Mouse (Mus musculus): ENCODE data around the gene Tnpo2.
A peak's percentile ranks its signal among the peaks of the same experiment; 100 is the strongest.

Tnpo2 gene

DNA sequence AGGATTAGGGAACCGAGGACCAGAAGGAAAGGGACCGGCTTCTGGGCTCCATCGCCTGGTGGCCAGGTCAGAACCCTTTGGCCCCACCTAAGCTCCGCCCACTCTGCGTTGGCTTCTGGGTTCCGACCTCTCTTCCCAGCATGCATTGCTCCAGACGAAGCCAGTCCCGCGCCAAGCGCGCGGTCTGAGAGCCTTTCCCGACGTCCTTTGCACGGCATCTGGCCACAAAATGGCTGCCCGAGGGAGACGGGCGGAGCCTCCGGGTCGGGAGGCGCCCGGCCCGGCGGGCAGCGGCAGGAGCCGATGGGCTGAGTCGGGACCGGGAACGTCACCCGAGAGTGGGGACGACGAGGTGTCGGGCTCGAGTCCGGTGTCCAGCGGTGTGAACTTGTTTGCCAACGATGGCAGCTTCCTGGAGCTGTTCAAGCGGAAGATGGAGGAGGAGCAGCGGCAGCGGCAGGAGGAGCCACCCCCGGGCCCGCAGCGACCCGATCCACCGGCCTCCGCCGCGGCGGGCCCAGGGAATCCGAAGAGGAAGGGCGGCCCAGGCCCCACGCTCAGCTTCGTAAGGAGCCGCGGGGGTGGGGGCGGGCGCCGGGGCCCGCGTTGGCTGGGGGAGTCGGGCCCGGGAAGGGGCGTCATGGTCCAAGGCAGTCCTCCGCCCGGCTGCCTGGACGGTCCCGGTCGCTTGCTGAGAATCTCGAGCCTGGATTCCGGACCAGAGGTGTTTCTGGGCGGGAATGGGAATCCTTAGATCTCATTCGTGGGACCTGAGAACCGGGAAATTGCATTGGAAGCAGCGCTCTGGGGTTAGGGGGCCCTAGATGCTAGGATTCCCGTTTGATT lies 9.8 kb upstream of the Tnpo2 start, which contains the start of gene Trir:
Gene Trir (plus strand): TSS at position 154 of the 846 bp plus-strand sequence.
- DNase-seq (ENCODE audit: extremely low read depth, insufficient read length, low spot score) = peak; percentile 92

DNA sequence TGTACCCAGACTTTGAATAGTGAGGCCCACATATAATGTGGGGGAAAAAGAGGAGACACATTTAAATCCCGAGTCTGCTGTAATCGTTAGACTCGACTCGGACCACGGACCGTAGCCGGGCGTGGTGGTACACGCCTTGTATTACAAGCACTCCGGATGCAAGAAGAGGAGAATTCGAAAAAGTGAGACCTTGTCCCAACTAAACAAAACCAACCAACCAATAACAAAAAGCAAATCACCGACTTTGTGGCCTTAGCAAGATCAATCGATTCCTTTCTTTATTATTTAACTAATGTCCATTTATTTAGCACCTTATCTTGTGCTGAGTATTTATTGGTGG lies 9.2 kb upstream of the Tnpo2 start:
- DNase-seq (ENCODE audit: extremely low read depth, insufficient read length, low spot score) = no peak

DNA sequence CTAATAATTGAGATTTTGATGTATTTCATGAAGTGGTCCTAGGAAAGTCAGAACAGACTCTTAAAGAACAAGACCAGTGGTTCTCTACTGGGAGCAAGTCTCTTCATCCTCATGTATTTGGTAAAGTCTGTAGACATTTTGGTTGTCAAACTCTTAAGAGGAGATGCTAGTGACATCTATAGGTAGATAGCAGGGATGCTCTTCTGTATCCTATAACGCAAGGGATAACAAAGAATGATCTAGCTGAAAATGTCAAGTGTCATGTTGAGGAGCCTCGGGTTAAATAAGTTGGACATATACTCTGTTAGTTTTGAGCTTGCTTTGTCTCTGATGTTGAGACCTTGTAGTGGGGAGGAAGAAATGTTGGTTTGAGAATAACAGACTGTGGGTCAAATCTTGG lies 8.8 kb upstream of the Tnpo2 start:
- no peak for DNase-seq (ENCODE audit: extremely low read depth, insufficient read length, low spot score)

DNA sequence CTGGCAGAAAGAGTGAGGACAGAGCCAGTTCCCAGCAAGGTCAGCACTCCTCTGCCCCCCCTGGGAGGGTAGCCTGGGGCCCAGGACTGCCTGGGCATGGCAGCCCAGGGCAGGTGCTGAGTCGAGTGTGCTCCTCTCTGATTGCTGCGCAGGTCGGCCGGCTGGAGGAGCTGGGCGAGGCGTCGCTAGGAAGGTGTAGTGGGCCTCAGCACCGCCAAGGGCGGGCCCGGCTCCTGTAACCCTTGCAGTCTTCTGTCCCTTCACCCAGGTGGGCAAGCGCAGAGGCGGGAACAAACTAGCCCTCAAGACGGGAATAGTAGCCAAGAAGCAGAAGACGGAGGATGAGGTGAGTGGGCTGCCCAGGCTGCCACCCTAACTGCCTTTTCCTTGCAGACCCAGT lies 7.4 kb upstream of the Tnpo2 start:
- DNase-seq (ENCODE audit: extremely low read depth, insufficient read length, low spot score) = no peak

DNA sequence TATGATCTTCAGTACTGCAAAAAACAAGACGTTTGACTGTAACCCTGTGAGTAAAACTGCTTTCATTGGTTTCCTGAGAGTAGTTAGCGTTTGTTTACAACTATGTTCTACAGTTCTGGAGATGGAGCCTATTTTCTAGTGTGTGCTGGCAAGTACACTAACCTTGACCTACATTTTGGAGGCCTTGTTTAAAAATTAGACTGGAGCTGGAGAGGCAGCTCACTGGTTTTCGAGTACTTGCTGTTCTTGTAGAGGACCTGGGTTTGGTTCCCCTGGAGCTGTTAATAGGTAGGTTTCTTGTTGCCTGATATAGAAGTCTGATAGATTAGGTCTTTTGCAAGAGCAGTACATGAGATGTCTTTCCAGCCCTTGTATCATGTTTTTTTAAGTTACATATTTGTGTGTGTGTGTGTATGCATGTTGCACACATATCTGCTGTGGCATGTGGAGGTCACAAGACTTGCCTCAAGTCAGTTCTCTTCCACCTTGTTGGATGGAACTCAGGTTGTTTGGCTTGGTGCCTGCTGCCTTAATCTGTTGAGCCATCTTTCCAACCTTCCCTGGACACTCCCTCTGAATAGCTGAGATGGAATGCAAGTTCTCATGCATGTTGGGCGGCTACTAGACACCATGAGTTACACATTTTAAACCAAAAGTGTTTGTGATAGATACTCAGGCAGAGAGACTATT lies 3.9 kb upstream of the Tnpo2 start:
- no peak for DNase-seq (ENCODE audit: extremely low read depth, insufficient read length, low spot score)

DNA sequence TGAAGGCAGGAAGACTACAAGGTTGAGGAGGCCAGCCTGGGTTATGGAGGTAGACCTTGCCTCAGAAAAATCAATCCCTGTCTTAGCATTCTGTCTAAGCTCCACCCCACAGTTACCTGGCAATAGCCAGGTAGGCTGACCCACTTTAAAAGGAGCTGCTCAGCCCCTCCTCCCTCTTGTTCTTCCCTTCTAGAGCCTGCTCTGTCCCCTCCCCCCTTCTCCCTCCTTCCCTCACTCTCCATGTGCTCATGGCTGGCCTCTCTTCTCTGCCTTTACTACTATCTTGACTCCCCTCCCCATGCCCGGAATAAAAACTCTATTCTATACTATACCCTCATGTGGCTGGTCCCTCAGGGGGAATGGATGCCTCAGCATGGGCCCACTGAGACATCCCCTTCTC lies 2.8 kb upstream of the Tnpo2 start:
- no peak for DNase-seq (ENCODE audit: extremely low read depth, insufficient read length, low spot score)

DNA sequence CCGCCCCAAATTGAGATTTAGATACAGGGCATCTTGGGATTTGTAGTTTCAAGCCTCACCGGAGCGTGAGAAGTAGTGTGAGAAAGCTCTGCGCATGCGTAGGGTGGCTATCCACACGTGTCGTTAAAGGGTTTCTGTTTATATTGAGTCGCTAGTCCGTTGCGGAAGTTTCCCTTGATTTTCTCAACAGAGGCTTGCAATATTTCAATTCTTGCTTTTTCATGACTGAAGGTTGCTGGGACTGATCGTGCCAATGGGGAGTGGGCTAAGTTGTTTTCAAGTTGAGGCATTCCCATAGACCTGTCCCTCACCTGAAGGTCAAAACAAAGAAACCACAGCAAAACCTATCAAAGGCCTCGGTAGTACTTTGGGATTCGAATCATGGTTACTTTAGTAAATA lies 2.0 kb upstream of the Tnpo2 start:
- no peak for DNase-seq (ENCODE audit: extremely low read depth, insufficient read length, low spot score)

DNA sequence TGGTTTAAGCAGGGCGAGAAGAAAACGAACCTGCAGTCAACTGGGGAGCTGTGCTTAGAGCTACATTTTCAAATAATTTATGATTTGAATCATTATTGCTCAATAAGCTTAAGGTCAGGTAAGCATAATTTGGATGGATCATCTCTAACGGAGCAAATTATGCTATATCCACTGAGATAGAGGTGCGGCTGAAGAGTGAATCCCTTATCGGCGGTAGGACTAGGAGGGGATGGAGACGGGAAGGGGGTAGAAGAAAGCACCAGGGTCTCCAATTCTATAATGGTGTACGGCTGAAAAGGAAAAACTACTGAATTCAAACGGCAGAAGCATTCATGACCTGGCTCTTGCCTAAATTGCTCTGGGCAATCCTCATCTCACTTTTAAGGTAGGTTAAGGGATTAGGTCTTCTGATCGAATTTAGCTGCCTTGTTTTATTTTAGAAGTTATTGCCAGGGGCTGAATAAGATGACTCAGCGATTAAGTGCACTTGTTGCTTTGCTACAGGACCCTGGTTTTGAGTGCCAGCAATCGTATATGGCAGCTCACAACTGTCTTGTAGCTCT lies 1.5 kb upstream of the Tnpo2 start:
- no peak for DNase-seq (ENCODE audit: extremely low read depth, insufficient read length, low spot score)

DNA sequence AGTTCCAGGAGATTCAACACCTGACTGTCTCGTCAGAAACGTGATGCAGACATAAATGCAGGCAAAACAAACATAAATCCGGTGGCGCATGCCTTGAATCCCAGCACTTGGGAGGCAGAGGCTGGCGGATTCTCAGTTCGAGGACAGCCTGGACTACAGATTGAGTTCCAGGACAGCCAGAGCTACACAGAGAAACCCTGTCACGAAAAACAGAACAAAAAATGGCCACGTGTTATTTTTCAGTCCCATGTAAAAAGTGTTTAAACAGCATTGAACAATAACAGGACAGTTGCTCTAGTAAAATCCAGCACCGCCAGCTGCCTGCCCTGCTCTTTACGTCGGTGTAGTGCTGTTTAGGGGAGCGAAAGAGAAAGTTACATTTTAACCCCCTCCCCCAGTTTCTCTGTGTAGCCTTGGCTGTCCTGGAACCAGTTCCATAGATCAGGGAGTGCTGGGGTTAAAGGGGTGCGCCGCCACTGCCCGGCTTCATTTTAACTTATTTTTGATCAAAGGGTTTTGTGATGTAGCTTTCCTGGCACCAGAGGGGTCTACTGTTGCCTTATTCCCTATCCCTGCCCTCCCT lies 896 bp upstream of the Tnpo2 start:
- DNase-seq (ENCODE audit: extremely low read depth, insufficient read length, low spot score) = no peak

DNA sequence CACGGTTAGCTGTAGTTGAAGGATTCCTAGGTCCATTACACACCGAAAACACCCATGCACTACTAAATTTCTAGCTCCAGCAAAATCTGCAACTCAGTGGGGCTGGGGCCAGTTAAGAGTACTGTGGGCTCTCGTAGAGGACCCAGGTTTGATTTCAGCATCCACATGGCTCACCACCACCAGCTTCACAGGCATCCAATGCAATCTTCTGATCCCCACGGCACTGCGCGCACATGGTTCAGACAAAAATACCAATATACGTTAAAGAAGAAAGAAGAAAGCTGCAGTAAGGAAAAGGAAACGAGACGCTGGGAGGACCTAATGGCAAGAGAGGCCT lies 366 bp upstream of the Tnpo2 start:
- DNase-seq (ENCODE audit: extremely low read depth, insufficient read length, low spot score) = no peak

DNA sequence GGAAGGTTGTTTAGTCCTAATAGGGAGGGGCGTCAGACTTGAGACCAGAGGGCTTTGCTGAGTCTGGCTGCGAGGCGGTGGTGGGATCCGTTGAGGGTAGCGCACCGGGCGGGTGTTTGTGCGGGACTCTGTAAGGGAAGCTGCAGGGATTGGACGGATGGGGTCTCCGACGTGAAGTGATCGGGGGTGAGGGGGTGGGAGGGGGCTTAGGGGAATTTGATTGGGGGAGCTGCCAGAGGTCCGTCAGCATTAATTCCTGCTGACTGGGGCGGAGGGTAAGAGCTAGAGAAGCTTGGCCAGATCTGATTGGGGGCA lies 608 bp downstream of the Tnpo2 start:
- DNase-seq (ENCODE audit: extremely low read depth, insufficient read length, low spot score) = no peak

DNA sequence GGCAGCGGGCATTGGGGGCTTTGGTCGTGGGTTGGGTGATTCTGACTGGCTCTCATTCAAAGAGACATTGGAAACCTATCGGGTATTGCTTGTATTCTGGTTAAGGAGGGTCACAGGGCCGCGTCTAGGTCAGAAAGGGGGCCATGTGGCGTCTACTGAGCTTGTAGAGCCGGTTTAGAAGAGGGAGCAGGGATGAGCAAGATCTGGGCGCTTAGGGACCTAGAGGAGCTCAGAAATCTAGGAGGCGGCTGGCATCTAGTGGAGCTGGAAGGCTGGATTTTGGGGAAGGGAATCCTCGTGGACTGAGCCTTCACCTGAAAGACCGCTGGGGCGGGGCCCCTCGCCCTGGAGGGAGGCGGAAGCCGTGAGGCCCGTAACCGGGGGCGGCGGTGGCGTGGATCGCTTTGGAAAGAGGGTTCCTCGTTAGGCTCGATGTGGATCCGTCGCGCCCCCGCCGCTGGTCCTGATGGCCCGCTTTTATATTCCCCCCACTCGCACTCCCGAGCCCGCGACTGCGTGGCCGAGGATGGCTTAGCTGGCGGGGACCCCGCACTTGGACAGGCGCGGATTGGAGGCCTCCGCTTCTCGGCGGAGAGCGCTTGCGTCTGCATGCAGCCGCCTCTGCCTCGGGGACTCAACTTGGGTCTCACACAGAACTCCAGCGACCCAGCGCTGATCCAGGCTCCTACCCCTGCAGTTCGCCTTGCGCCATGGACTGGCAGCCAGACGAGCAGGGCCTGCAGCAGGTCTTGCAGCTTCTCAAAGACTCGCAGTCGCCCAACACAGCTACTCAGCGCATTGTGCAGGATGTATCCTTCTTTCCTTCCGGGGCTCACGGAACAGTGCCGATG lies 1.2 kb downstream of the Tnpo2 start:
- peak; percentile 75 for DNase-seq (ENCODE audit: extremely low read depth, insufficient read length, low spot score)

DNA sequence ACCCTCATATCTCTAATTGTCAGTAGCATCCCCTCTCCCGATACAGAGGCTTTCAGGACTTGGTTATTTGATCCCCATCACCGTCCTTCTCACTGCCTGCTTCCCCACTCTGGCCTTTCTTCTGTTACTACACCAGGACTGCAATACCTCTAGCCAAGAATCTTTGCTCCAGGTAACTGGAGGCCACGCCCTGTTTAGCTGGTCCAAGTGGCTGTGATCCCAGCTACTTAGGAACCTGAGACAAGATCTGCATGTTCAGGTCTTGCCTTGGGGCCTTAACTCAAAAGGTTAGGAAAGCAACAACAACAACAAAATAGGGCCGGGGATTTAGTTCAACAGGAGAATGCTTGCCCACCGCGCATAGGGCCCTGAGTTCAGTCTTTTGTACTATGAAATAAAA lies 6.9 kb downstream of the Tnpo2 start:
- DNase-seq (ENCODE audit: extremely low read depth, insufficient read length, low spot score) = no peak

DNA sequence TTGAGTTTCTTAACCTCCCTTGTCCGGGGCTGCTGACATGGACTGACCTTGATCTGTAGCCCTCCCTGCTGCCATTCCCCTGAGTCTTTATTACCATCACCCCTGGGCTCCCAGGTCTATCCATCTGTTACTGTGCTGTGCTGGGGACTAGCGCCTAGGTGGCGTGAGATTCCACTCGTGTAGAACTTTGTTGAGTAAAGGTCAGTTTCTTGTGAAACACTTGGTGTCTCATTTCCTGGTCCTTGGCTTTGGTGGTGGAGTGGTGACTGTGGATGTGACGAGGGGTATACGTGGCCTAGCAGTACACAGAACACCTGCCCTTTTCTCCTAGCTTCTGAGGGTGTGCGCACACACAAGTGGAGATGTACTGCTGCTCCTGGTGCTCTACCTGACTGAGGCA lies 20.7 kb downstream of the Tnpo2 start:
- no peak for DNase-seq (ENCODE audit: extremely low read depth, insufficient read length, low spot score)

DNA sequence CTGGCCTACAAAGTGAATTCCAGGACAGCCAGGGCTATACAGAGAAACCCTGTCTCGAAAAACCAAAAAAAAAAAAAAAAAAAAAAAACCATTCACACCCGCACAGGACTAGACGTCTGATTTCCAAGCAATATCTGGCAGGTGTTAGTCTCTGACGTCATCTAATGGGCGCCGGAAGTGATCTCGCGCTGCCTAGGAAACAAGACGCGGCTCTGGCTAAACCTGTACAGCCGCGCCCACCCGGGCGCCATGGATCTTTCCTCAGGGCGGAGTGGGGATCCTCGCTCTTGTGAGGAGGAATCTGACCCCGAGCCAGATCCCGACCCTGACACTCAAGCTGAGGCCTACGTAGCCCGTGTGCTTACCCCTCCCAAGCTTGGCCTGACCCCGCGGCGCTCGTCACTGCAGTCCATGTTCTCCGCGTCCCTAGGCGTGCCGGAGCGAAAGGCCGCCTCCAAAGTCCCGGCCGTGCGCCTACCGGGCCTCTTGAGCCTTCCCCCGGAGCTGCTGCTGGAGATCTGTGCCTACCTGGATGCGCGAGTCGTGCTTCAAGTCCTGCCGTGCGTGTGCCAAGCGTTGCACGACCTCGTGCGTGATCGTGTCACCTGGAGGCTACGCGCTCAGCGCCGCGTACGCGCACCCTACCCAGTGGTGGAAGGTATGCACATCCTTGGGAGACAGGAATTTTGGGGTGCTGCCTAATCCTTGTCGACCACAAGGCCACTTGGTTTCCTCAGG lies 23.3 kb downstream of the Tnpo2 start, which contains the start of gene Fbxw9:
Gene Fbxw9 (plus strand): TSS at position 177 of the 738 bp plus-strand sequence.
- peak; percentile 77 for DNase-seq (ENCODE audit: extremely low read depth, insufficient read length, low spot score)

DNA sequence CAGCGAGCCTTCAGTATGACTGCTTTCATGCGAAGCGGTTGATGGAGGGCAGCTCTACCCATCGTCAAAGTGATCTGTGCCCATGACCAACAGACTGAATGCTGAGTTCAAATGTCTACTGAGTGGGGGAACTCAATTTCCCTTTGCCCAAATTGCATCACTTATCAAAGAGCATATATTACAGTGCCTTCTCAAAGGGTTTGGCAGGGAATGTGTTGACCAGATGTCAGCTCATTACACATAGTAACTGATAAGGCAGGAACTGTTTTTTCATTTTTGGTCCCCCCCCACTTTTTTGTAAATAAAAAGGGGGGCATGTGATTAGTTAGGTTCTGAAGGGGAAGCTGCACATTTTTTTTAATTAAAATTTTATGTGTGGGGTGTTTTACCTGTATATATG lies 25.9 kb downstream of the Tnpo2 start:
- no peak for DNase-seq (ENCODE audit: extremely low read depth, insufficient read length, low spot score)

DNA sequence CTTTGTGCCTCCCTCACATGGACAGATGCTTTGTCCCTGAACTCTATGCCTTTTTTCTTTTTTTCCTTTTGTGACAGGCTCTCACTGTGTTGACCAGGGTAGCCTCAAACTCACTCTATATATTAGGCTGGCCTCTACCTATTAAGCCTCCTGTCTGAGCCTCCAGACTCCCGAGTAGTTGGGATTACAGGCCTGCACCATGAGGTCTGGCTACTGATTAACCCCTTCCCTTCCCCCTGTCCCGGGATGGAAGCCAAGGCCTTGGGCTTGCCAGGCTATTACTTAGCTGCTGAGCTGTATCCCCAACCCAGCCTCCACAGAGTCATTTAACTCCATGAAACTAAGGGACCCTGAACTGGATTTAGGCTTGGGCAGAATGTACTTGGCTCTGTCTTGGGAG lies 28.5 kb downstream of the Tnpo2 start:
- no peak for DNase-seq (ENCODE audit: extremely low read depth, insufficient read length, low spot score)

DNA sequence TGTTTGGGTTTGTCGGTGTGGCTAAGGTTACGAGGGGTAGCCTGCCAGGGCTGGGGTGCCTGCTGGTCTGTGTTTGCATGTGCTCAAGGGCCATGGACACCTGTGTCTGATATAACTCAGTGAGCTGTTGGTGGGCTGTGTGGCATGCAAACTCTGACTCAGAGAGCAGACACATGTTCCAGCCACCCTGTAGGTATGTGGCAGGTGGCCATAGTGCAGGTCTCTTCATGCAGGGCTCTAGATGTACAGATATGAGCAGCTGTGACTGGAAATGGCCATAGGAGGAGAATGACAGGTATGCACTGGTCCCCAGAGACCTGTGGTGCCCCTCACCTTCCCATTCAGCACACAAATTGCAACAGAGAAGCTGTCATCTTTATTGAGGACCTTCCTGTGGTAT lies 30.4 kb downstream of the Tnpo2 start:
- DNase-seq (ENCODE audit: extremely low read depth, insufficient read length, low spot score) = no peak

DNA sequence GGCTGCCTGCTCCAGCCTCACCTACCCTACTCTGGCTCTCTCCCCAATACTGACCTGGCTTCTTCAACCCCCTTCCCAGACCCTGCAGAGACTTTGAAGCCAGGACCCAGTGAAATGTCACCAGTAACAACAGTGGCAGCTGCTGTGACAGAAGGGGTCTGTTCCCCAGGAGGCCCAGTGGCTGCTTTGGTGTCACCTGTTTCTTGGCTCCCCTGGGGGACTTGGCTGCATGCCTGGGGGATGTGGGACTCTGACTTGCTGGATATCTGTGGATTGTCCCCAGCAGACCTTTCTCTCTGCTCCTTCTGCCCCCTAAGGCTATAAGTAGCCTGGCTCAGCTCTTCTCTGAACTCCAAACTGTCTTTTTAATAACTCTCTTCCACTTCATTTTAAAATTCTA lies 31.3 kb downstream of the Tnpo2 start, which contains the start of gene Gm5741:
Gene Gm5741 (minus strand): TSS at position 1 of the 400 bp plus-strand sequence.
- DNase-seq (ENCODE audit: extremely low read depth, insufficient read length, low spot score) = no peak

DNA sequence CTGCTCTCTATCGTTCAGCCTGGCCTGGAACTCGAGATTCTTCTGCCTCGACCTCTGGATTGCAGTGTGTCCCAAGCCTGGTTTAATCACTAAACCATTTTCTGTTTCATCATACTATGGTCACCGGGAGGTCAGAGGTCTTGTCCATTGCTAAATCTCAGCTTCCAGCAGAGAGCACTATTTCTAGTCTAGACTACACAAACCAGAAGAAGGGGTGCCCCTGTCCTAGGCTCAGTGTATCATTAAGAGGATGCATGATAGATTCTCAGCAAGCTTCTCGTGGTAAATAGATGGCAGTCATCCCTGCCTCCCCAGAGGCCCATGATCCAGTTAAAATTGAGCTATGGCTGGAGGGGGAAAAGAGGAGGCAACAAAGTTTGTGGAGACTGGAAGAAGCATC lies 34.3 kb downstream of the Tnpo2 start:
- no peak for DNase-seq (ENCODE audit: extremely low read depth, insufficient read length, low spot score)

Measured in 3134 (cell line).